Mouse (Mus musculus) testis, postnatal 10 days (tissue): Measurements from ENCODE around the gene Capza2.
A peak's percentile ranks its signal among the peaks of the same experiment; 100 is the strongest.

Source experiments
- DNase-seq: peaks from one replicate; pipeline ENCODE4 v3.0.0; 2021; ENCODE audit warnings: low spot score

The Capza2 gene

DNA sequence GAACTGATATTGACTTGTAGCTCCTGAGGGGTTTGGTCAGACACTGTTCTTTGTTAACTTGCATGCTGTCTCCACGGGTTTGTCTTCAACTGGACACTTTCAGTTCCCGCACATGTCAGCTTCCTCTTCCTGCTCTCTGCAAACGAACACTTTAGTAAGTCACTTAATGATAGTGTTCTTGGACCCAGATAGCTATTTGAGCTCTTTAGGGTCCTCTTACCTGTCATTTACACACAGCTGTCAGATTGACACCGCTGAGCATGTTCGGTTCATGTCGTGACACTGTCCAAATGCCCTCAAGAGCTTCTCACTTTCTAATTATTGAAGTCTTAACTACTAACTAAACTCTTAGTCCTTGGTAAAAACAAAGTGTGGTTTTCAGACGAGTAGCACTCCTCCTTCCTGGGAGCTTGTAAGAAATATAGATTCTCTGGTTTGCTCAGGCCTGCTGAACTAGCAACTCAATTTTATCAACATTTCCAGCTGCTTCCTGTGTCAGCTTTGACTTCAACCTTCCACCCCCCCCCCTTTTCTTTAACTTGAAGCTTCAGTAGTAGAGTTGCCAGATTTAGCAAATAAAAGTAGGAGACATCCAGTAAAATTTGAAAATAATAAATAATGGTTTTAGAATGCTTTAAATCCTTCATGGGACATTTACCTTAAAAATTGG, at the start of gene Capza2:
TSS of gene Capza2 (plus strand) at position 620 of the 670 bp plus-strand sequence.
- no peak for DNase-seq

DNA sequence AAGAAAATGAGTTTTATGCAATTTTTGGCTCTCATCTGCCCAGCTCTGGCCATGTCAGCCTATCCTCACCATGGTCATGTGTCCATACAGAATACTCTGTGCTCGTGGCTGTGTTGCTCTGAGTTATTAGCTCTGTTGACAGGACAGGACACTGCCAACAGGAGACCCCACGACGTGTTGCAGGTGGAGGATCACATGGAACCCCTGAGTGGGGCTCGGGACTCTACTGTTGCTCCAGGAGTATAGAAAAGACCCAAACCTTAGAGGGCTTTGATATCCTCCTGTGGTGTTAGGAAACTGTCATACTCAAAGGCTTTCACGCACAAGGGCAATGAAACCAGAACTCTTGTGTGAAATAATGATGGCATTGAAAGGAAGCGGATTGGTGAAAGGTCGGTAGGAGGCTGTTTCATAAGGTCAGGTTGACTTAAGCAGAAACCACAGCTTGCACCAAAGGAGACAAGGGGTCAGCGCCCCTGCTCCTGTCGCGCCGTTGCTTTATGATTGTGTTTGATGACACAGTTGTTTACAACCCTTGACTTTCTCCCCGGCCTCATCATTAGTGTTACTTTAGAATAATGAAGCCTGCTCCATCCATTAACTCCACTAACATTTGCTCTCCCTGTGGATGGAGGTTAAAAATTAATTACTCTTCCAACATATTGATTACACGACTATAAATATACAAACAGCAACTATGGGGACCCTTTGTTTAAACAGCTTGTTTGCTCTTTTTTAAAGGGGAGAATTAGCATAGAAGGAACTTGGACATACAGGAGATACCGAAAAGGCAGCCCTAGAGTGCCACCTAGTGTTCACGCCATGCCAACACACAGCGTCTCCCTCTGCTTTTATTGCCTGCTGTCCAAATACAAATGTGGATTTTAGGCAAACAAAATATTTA, 46.7 kb upstream of the Capza2 start:
- peak; percentile 88 for DNase-seq

DNA sequence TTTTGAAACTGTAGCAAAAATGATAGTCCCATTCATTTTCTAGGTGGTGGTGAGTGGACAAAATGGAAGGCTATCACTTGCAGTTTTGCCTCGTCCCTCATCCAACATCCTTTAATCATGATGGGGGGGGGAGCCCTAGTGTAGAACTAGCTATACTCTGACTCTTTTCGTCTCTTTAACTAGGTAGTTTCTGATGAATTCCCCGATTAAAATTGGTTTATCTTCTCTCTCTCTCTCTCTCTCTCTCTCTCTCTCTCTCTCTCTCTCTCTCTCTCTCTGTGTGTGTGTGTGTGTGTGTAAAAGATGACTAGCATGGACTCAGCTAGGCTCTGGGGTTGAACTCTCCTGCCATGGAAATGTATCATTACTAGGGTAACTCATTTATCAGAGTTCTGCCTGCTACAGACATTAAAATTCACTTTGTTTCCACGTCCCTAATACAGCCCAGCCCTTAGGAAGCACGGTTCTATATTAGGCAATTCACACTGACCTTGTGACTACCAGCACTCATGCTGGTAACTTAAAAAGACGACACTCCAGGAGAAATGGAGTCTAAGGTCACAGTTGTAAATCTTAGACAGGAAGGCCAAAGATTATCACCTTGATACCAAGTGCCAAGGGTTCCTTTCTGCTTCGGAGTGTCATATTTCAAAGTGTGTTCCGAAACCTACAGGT, 45.9 kb upstream of the Capza2 start:
- no peak for DNase-seq

DNA sequence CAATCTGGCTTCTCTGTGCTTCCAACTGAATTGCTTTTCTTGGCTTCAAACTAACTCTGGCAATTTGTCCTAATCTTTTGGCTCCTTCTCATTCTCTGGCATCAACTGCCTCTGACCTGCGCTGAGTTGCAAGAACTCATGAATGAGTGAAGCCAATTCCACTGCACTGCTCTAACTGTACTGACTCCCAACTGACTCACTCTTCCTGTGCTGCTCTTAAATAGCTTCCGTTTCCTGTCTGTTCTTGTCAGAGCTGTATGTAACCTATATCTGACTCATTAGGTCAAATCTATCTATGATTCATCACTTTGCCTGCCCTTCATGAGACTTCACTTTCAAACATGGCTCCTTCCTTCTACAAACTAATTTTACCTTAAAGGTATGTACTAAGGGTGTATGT, 42.1 kb upstream of the Capza2 start:
- no peak for DNase-seq

DNA sequence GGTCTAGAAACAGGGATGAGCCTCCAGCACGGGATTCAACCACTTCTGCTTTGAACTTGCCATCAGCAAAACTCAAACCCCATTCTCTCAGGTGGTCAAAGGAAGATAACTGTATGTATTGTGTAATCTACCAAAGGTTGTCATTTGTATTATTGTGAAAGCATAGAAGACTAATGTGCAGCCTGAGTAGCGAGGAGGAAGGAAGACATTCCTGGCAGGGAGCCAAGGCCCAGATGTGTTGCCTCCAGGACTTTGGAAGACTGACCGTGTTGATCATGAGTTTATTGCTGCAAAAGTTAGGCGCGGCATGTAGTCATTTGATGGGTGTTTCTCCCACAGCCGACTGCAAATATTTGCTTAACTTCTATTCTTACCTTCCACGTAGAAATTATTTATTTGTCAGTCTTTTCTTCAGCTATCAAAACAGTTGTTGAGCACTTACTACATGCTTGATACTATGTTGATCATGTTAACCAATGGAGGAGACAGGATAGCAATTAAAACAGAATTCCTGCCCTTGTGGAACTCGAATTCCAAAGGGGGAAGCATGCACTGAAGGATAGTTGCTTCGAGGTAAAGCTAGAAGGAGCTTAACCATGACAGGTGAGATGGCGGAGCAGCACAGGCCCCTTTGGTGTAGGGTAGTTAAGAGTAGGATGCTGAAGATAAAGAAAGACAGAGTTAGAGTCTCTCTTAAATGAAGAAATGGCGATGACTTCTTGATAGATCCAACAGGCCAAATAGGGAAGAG, 40.1 kb upstream of the Capza2 start:
- no peak for DNase-seq

DNA sequence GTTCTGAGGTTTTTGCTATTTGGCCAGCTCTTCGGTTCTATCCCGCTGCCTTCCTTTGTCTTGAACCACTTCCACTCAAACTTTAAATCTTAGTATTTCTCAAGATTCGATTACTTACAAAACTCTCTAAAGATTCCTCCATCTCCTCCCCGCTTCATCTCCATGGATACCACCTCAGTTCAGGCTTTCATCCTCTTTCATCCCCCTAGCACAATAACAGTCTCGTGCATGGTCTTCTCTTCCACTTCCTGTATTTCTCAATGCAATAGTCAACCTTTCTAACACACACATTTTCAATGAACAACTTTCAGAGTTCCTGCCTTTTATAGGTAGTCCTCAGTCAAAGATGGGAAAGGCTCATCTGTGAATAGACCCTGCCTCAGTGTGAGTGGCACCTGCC, 36.7 kb upstream of the Capza2 start:
- DNase-seq, result no peak

DNA sequence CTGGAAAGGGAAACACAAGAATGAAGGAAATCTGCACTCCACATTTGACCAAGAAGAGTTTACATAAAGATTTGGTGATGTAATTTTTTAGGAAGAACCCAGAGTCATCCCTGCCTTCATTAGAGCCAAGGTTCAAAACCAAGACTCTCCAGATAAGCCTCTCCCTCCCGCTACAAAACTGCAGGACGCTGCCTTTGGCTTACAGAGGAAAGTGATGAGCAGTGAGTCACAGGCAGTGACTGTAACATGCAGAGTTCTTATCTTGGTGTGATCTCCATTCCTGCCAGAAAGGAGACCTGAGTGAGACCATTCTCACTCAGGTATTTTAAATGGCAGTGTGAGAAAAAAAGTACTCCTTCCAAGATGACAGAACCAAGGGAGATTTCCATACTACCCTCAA, 34.5 kb upstream of the Capza2 start:
- DNase-seq, result no peak

DNA sequence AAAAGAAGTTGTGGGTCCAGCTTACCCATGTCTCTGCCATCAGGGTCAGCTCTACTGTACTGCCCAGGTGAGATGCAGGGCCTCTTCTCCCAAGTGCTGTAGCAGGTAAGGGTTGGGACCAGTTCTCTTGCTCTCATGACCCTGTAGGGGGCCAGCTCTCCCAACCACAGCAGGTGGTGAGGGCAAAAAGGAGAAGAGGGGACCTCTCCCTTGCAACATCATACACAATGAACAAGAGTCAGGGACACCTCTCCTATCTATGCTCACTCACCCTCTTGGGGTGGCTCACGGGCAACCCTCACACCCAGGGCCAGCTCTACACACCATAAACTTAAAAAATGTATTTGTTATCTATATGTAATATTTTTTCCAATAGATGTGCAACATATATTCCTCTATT, 29.1 kb upstream of the Capza2 start:
- no peak for DNase-seq

DNA sequence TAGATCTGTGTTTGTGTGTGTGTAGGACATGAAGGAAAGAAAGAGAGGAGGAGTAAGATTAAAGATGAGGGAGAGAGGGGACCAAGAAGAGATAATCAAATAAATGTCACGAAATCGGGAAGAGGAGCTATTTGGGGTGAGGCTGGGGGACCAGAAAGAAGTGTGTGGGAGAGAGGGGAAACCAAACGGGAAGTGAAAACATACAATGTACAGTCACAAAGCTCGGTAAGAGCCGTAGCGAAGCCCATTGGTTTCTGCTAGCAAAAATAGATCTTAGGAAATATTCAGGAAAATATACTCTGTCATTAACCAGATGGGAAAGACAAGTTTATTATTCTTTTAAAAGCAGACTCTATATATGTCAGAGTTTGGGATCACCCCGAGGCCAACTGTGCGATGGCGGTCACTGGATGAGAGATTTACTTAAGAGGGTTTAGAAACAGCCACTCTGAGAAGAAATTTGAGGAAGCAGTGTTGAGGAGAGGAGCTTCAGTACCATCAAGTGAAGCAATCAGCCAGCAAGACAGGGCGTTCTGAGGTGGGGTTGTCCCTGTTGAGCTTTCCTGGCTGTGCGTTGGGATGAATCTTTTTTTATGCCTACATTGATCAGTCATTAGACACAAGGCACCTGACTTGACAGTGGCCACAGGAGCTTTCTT, 24.6 kb upstream of the Capza2 start:
- no peak for DNase-seq

DNA sequence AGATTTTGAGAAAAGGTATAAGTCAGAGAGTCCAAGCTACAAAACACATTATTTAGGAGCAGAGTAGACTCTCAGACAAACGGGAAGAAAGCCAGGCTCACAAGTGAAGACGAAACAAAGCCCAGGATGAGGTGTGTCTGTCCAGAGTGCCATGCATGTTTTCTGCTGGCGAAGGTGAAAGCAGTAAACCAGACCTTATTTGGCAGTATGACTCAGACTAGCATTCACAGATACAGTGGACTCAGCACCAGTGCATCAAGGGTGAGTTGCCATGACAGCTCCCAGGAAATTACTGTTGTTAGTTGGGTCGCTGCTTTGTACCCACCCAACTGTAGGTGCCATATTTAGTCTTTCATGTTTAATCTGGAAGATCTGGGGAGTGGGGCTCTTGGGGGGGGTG, 23.4 kb upstream of the Capza2 start:
- DNase-seq, result no peak

DNA sequence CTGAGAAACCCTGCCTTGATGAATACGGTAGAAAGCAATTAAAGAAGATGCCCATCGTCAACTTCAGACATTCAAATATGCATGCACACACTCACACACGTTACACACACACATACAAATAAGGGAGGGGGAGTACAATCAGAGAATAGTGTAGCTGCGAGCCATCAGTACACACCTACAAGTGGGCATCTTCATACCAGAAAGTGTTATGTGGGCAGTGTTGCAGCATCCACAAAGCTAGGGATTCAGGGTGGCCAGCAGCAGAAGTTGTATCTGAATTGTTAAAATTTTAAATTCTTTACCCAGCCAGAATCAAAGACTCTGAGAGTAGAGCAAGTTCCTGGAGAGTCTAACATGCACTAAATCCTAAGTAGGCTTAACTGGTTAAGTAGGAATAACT, 15.2 kb upstream of the Capza2 start:
- no peak for DNase-seq

DNA sequence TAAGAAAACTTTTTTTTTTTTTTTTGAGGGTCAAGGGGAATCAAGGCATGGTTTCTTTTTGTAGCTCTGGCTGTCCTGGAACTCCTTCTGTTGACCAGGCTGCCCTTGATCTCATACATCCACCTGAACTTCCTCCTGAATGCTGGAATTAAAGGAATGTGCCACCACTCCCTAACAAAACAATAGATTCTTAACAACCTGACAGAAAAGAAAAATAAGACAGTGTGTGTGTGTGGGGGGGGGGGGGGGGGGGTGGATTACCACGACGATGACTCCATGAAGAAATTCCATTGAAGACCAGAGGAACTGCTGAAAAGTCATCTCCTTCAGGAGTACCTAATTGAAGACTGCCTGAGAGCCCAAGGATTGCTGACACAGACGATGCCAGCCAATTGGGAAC, 14.6 kb upstream of the Capza2 start:
- DNase-seq, result no peak

DNA sequence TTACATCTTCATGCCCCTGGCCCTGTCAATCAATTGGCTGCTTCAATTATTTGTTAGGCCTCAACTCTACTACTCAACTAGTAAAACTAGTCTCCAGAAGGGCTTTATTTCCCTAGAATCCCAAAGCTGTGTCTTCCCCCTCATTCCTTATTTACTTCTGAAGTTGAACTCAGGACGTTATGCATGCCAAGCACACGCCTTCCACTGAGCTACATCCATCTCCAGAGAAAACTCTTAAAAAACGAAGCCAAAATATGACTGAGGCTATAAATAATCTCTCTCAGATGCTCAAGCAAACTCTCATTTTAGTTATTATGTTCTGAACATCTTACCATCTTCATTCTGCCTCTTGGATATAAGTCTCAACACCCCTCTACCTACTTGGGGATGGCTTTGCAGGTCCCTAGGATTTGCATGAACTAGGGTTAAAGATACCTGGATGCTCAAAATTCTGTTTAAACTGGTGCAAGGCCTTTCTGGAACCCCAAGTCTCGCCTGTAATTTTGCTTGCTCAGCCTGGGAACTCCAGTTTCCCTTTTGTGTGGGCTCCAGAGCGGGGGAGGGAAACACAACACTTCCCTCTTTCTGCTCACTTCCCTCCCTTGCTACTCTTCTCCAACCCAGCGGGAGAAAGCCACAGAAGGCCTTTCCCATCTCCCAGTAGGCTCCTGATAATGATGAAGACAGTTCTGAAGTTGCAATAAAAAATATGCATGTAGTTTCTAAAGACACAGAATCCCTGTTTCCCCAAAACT, 7.2 kb upstream of the Capza2 start:
- DNase-seq, result no peak

DNA sequence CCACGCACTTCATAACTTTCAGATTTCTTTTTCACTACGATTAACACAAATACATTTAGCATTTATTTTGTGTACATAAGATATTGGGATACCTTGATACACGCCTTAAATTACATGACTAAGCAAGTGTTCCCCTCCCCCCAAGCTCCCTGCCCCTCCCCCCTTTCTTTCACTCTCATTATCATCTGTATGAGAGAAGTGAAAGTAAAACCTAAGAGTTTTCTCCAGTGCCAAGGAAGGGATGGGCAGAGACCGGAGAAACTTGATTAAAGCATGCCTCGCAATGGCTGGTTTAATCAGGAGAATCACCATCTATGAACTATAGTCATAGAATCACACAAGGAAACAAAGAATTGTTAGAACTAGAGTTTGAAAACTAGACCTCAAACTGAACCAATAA, 6.3 kb upstream of the Capza2 start:
- no peak for DNase-seq

DNA sequence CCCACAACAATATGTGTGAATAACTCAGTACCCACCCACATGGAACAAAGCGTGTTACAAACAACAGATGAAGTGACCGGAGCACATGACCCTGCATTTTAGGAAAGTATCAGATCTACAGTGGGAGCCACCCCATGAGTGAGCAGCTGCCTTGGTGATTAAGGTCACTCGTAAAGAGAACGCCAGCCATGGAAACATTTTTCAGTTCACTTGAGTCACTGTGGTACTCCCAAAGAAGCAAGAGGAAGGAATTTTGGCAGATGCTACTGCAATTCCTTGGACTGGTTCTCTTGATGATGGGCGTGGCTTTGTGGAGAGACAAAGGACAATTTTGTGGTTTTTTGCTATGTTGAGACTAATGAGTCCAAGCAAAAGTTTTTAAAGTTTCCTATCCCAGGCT, 4.4 kb upstream of the Capza2 start:
- no peak for DNase-seq

DNA sequence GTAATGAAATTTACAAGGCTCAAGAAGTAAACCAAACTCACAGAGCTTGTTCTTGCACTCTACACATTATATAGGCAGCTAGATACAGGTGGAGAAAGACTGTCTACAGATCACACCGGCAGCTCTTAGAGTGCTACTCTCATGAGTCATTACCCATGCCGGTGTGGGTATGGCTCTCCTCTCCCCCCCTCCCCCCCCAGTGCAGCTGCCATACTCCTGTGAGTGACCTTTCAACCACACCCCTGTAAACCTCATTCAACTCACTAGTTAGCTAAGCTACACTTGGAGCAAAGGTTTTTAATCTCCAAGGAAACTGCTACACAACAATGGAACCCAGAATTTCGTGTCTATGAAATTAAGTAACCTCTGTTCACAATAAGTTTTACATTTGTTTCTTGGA, 2.2 kb upstream of the Capza2 start:
- no peak for DNase-seq

DNA sequence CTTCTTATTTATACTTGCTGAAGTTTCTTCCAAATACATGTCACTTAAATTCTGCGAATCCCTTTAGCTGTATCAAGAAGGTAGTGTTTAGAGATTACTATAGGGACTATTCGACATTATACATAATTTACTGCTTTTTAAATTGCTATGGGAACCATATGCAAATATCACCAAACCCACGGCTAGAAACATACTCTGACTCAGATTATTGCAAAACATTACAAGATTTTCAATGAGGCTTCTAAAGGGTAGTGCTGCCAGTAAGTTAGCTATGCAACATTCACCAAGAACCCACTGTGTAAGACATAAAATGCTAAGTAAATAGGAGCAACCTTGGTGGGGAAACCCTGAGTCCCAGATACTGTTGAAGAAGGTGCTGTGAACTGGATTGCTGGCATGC, 1.0 kb upstream of the Capza2 start:
- no peak for DNase-seq

DNA sequence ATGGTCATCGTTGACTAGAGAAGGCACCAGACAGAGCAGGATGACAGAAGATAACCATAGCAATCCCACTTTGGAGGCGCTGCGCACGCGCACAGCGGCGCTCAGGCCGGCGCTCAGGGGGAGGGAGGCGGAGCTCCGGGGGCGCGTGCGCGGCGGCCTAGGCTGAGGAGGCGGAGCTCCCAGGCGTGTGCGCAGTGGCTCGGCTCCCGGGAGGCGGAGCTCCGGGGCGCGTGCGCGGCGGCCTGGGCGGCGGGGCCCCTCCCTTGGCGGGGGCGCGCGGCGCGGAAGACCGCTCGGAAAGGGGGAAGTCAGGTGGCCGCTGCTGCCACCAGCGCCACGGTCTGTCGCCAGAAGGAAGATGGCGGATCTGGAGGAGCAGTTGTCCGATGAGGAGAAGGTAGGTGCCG, 733 bp downstream of the Capza2 start:
- peak; percentile 97 for DNase-seq

DNA sequence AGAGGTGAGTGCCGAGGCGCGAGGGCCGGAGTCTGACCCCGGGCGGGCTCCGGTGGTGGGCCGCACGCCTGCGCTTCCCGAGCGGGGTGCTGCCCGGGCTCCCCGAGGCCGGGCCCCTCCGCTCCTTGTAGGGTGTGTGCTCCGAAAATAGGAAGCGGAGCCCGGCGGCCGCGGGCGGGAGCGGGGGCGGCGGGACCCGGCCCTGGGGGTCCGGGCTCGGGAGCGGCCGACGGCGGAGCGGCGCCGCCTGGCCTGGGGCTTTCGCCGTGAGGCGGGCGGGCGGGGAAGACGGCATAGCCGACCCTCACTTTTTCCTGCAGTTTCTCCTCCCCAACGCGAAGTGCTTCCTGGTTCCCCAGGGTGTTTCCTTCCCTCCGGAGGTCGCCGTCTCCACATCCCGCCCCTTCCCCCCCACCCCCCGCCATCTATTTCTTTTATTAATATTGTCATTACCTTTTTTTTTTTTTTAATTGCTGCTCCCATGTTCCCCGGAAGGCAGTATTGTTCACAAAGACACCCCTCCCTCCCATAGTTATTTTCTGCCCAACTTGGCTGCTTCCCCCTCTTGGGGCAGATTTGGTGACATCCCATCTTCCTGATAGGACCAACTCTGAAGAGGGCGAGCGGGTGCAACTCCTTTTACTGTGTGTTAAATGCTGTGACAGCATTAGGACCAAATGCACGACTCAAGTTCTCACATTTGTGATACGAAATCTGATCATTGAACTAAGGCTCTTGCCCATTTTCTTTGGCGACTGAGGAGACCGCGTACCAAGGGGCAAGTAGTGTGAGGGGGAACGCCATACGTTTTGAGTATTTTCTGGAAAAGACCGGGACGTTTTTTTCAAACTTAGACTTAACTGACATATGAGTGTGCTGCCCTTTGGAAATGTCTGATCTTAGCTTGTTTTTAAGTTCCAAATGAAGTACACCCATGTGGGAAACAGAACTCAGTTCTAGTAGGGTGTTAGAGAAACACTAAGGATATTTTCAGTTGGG, 1.5 kb downstream of the Capza2 start:
- no peak for DNase-seq

DNA sequence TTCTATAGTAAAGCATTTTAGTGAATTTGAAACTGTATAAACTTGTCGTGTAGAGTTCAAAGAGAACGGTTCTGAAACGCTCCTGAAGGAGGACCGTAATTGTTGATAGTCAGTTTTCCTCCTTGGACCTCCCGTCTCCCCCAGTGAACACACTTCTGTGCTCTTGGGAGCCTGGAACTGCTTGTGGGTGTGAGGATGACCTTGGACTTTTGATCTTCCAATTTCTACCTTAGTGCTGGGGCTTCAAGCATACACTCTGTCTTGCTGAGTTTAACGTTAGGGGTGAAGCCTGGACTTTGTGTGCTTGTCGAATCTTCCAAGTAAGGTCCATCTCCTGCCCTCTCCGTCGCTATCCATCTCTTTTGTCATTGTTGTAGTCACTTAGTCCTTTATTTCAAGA, 4.0 kb downstream of the Capza2 start:
- no peak for DNase-seq
